Mouse (Mus musculus) lung, postnatal 0 days (tissue): ENCODE results near the gene Irf9.

ENCODE experiments used
- CTCF ChIP-seq: IDR thresholded peaks from 2 replicates; pipeline ENCODE4 v1.5.1; 2016; ENCODE audit warnings: antibody characterized with exemption, mild to moderate bottlenecking
- EP300 ChIP-seq: IDR thresholded peaks from 2 replicates; pipeline ENCODE4 v1.6.1; 2016; ENCODE audit warnings: antibody characterized with exemption, mild to moderate bottlenecking, control low read depth

GRCm38 (mm10) chr14:55651528-55651927, 48.2 kb downstream of the Irf9 start:
- no peak for TF ChIP-seq CTCF
- no peak for TF ChIP-seq EP300
